Mouse (Mus musculus): ENCODE data around the gene Bcar1.

DNA sequence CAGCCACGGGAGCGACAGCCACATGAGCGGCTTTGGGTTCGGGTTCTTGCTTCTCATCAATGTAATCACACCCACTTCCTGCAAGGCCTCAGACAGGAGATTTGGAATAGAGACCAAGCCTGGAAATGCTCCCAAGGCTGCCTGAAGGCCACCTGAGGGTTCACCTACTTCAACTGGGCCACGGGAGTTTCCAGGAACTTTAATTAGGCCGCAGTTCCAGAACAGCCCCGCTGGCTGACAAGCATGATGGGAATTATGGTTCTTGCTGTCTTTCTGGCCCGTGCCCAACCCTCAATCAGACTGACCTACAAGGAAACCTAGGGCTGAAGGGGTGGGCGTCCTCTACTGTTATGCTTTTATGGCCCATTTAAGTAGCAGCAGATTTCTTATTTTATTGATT is 28.5 kb upstream of the Bcar1 start:
- no peak for TF ChIP-seq GATA1 (IDR thresholded peaks at IDR 0.05; ENCODE audit: low read length)
- no peak for TF ChIP-seq TAL1 (IDR thresholded peaks at IDR 0.05; ENCODE audit: low read length)

Data from erythroblast, embryonic 14.5 days (primary cell).